Comparison of ENCODE assay signal across 12 mouse cellular contexts in the genomic region with DNA sequence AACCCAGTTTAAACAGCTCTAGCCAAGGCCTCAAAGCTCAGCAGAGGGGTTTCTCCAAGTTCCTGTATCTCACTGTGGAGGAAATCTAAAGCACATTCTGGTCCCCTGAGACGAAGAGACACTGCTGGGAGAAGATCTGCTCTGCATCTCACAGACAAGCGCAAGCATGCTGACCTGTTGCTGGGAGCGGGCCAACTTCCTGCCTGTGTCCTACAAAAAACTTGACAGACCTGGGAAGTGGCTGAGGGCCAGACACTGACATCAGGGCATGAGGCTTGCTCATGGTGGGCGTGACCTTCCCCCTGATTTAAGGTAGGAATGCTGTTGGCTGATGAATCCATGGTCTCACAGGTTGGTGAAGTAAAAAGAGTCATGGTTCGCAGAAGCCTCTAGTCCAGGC.
A peak's percentile ranks its signal among the peaks of the same experiment; 100 is the strongest.
DNase-seq lines count a peak whose midpoint lies in the region; ATAC-seq and TF ChIP-seq lines count a peak whose summit lies in the region.
"Had no signal": no experiment of that assay in that cellular context is flagged by ENCODE, and none has a peak within 500 bp of the region (broad histone marks: within the 10 kb centered on the region; RNA-seq: fewer than 3 reads in every experiment).

No protein-coding gene starts in this region.

- H3K27me3 ChIP-seq in midbrain, postnatal 0 days (ENCODE audit: insufficient read depth, low read length): no peaks in the 10 kb centered on the region
- H3K27me3 ChIP-seq in midbrain, embryonic 15.5 days (replicated peaks): no peaks in the 10 kb centered on the region
- H3K27me3 ChIP-seq in heart, postnatal 0 days (ENCODE audit: control insufficient read depth, insufficient read depth, low read length): no peaks in the 10 kb centered on the region
- H3K27me3 ChIP-seq: limb, embryonic 15.5 days had no signal

- H3K4me1 ChIP-seq in midbrain, postnatal 0 days (ENCODE audit: insufficient read depth, low read length): no peaks in the 10 kb centered on the region
- no peaks in the 10 kb centered on the region for H3K4me1 ChIP-seq in midbrain, embryonic 15.5 days
- no peaks in the 10 kb centered on the region for H3K4me1 ChIP-seq in heart, postnatal 0 days (ENCODE audit: control insufficient read depth, insufficient read depth)
- H3K4me1 ChIP-seq: limb, embryonic 15.5 days had no signal

- no peaks in the 10 kb centered on the region for H3K36me3 ChIP-seq in midbrain, postnatal 0 days (ENCODE audit: insufficient read depth, low read length)
- no peaks in the 10 kb centered on the region for H3K36me3 ChIP-seq in midbrain, embryonic 15.5 days (replicated peaks)
- no peaks in the 10 kb centered on the region for H3K36me3 ChIP-seq in heart, postnatal 0 days (replicated peaks; ENCODE audit: control insufficient read depth, insufficient read depth, low read length)
- H3K36me3 ChIP-seq: limb, embryonic 15.5 days had no signal

- H3K4me2 ChIP-seq in midbrain, postnatal 0 days (ENCODE audit: low read depth, low read length, poor library complexity, severe bottlenecking): no peak overlapping the region
- H3K4me2 ChIP-seq in midbrain, embryonic 15.5 days: no peak overlapping the region
- no peak overlapping the region for H3K4me2 ChIP-seq in heart, postnatal 0 days (ENCODE audit: low read depth, low read length)
- H3K4me2 ChIP-seq: limb, embryonic 15.5 days; midbrain, embryonic 11.5 days had no signal

- no peak overlapping the region for H3K4me3 ChIP-seq in midbrain, postnatal 0 days (ENCODE audit: low read depth, low read length)
- H3K4me3 ChIP-seq in midbrain, embryonic 15.5 days: no peak overlapping the region
- no peak overlapping the region for H3K4me3 ChIP-seq in heart, postnatal 0 days (ENCODE audit: low read depth, low read length)
- H3K4me3 ChIP-seq: erythroblast, embryonic 14.5 days; limb, embryonic 15.5 days had no signal

- no peak for TF ChIP-seq EP300 in heart, postnatal 0 days (IDR thresholded peaks at IDR 0.05; ENCODE audit: low read depth)

- 70% methylated on average over 5 of the region's 5 CpGs for WGBS in midbrain, postnatal 0 days
- WGBS in midbrain, embryonic 15.5 days: 73% methylated on average over 5 of the region's 5 CpGs
- WGBS in heart, postnatal 0 days: 25% methylated on average over 5 of the region's 5 CpGs

- no peaks in the 10 kb centered on the region for H3K9me3 ChIP-seq in midbrain, postnatal 0 days (ENCODE audit: low read length)
- H3K9me3 ChIP-seq in midbrain, embryonic 15.5 days: no peaks in the 10 kb centered on the region
- no peaks in the 10 kb centered on the region for H3K9me3 ChIP-seq in heart, postnatal 0 days (replicated peaks; ENCODE audit: control insufficient read depth, low read length)
- H3K9me3 ChIP-seq: limb, embryonic 15.5 days had no signal

- no peak for ATAC-seq in midbrain, postnatal 0 days (ENCODE audit: low FRiP score)
- no peak for ATAC-seq in midbrain, embryonic 15.5 days (replicated peaks)
- no peak for ATAC-seq in heart, postnatal 0 days (ENCODE audit: insufficient read depth, low read depth)
- no peak for ATAC-seq in megakaryocyte, adult 5-6 weeks (ENCODE audit: poor library complexity, severe bottlenecking)

- TF ChIP-seq CTCF in midbrain, postnatal 0 days (IDR thresholded peaks at IDR 0.05): no peak
- TF ChIP-seq CTCF in heart, postnatal 0 days (IDR thresholded peaks at IDR 0.05; ENCODE audit: low read depth): no peak

- DNase-seq in adrenal gland, adult (ENCODE audit: inconsistent age in 2 of 2, low spot score in 1 of 2): peak; percentile 27 to 36
- DNase-seq in adrenal gland, adult 18-20 months (ENCODE audit: low spot score in 2 of 2): no peak
- DNase-seq in midbrain, postnatal 0 days (ENCODE audit: low spot score): peak; percentile 30
- DNase-seq in heart, postnatal 0 days (ENCODE audit: low spot score): peak; percentile 6
- DNase-seq in lung, postnatal 36 days: peak; percentile 31
- no peak for DNase-seq in neural tube, embryonic 10.5 days (ENCODE audit: extremely low spot score, low spot score)
- DNase-seq: gastrocnemius, postnatal 36 days had no signal

- H3K9ac ChIP-seq in midbrain, postnatal 0 days (replicated peaks; ENCODE audit: low read length, poor library complexity, severe bottlenecking): no peak overlapping the region
- H3K9ac ChIP-seq in midbrain, embryonic 15.5 days: no peak overlapping the region
- H3K9ac ChIP-seq in heart, postnatal 0 days (replicated peaks; ENCODE audit: low read depth, low read length): no peak overlapping the region
- H3K9ac ChIP-seq: limb, embryonic 15.5 days had no signal

- H3K27ac ChIP-seq in midbrain, postnatal 0 days (ENCODE audit: low read depth, low read length): no peak overlapping the region
- no peak overlapping the region for H3K27ac ChIP-seq in midbrain, embryonic 15.5 days
- H3K27ac ChIP-seq in heart, postnatal 0 days (ENCODE audit: low read depth): no peak overlapping the region
- H3K27ac ChIP-seq: limb, embryonic 15.5 days had no signal

Comparison
In these comparisons a context has a peak if more than half of its experiments do, and no peak if none do; other contexts are left out.
1. DNase-seq: peak in adrenal gland, adult (2 of 2), midbrain, postnatal 0 days (single experiment), heart, postnatal 0 days (single experiment) and lung, postnatal 36 days (single experiment); none in adrenal gland, adult 18-20 months (0 of 2) and neural tube, embryonic 10.5 days (single experiment).